13 mouse cellular contexts compared by ENCODE assay signal in the genomic region with DNA sequence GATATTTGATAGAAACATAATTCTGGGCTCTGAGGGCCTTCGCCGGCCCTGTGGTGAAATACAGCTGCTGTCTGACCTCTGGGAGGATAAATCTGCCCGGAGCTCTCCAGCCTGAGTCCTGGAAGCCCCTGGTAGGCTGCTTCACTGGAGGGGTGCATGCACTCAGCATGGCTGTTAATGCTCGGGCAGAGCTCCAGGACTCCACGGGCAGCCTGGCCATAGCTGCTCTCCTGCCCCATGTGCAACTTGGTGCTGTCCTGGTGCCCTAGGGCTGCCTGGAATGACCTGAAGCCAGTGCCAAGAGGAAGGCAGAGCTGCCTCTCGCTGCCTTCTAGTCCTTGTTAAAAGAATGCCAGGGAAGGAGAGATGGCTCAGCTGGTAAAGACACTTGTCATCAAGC.
DNase-seq lines count a peak whose midpoint lies in the region; ATAC-seq and TF ChIP-seq lines count a peak whose summit lies in the region.
"Had no signal": no experiment of that assay in that cellular context is flagged by ENCODE, and none has a peak within 500 bp of the region (broad histone marks: within the 10 kb centered on the region; RNA-seq: fewer than 3 reads in every experiment).

No protein-coding gene starts in this region.

- TF ChIP-seq CTCF in gastrocnemius, adult 2 months (IDR thresholded peaks at IDR 0.05) = no peak

- H3K9ac ChIP-seq in intestine, embryonic 15.5 days = no peak overlapping the region

- 40% methylated on average over 6 of the region's 6 CpGs for WGBS in intestine, embryonic 15.5 days

- no peak overlapping the region for H3K4me3 ChIP-seq in gastrocnemius, adult 2 months
- H3K4me3 ChIP-seq in intestine, embryonic 15.5 days (replicated peaks) = no peak overlapping the region
- H3K4me3 ChIP-seq: erythroblast, embryonic 14.5 days had no signal

- intact Hi-C loops in gastrocnemius, adult 2 months (cut with DNase I) = no loop called here
- intact Hi-C loops in left cerebral cortex, postnatal 4 days (cut with DNase I) = no loop called here
- intact Hi-C loops in left cerebral cortex, postnatal 10 days (cut with DNase I) = no loop called here
- intact Hi-C loops in heart, postnatal 14 days (cut with DNase I) = no loop called here

- no peaks in the 10 kb centered on the region for H3K9me3 ChIP-seq in intestine, embryonic 15.5 days

- H3K4me1 ChIP-seq in intestine, embryonic 15.5 days (replicated peaks) = no peaks in the 10 kb centered on the region

- H3K4me2 ChIP-seq in intestine, embryonic 15.5 days (replicated peaks) = no peak overlapping the region

- DNase-seq in adrenal gland, adult 8-10 months = peak; percentile 14
- no peak for DNase-seq in adrenal gland, postnatal 4 days (ENCODE audit: low spot score in 2 of 2)
- peak; percentile 17 for DNase-seq in gastrocnemius, postnatal 10 days
- DNase-seq in gastrocnemius, adult 2 months = no peak
- DNase-seq in left cerebral cortex, postnatal 4 days = peak; percentile 58
- no peak for DNase-seq in left cerebral cortex, postnatal 10 days (ENCODE audit: extremely low spot score in 1 of 2, low spot score in 2 of 2)
- DNase-seq in heart, postnatal 14 days = peak; percentile 13 to 36
- DNase-seq: gastrocnemius, postnatal 25 days; layer of hippocampus, postnatal 36 days; spleen, adult 18-20 months; thymus, postnatal 36 days had no signal

- no peaks in the 10 kb centered on the region for H3K36me3 ChIP-seq in intestine, embryonic 15.5 days

- no peak for ATAC-seq in intestine, embryonic 15.5 days

- H3K27me3 ChIP-seq in intestine, embryonic 15.5 days (replicated peaks) = no peaks in the 10 kb centered on the region

- no peak overlapping the region for H3K27ac ChIP-seq in gastrocnemius, adult 2 months
- no peak overlapping the region for H3K27ac ChIP-seq in intestine, embryonic 15.5 days

Comparison
In these comparisons a context has a peak if more than half of its experiments do, and no peak if none do; other contexts are left out.
1. DNase-seq: peak in adrenal gland, adult 8-10 months (single experiment), gastrocnemius, postnatal 10 days (single experiment), left cerebral cortex, postnatal 4 days (single experiment) and heart, postnatal 14 days (2 of 2); none in adrenal gland, postnatal 4 days (0 of 2), gastrocnemius, adult 2 months (single experiment) and left cerebral cortex, postnatal 10 days (0 of 2).